ENCODE assay signal across 23 mouse cellular contexts in genomic region chr14:99499502-99500266, GRCm38 (mm10).
A peak's percentile ranks its signal among the peaks of the same experiment; 100 is the strongest.
DNase-seq lines count a peak whose midpoint lies in the region; ATAC-seq and TF ChIP-seq lines count a peak whose summit lies in the region.
"Had no signal": no experiment of that assay in that cellular context is flagged by ENCODE, and none has a peak within 500 bp of the region (broad histone marks: within the 10 kb centered on the region; RNA-seq: fewer than 3 reads in every experiment).

No protein-coding gene starts in this region.

- peaks cover 3% of the 10 kb centered on the region for H3K4me1 ChIP-seq in embryonic fibroblast, embryonic 13.5 days (ENCODE audit: control insufficient read depth, insufficient read depth, low read length)
- H3K4me1 ChIP-seq: embryonic facial prominence, embryonic 13.5 days; hindbrain, embryonic 10.5 days; intestine, embryonic 15.5 days had no signal

- peak overlapping the region; percentile 76 for H3K27ac ChIP-seq in embryonic fibroblast, embryonic 13.5 days (ENCODE audit: insufficient read depth, low read length)
- H3K27ac ChIP-seq: embryonic facial prominence, embryonic 13.5 days; forebrain, embryonic 10.5 days; heart, adult 2 months; heart, embryonic 15.5 days; hindbrain, embryonic 10.5 days; hindbrain, embryonic 14.5 days; intestine, embryonic 15.5 days had no signal

- TF ChIP-seq POLR2A in embryonic fibroblast, embryonic 13.5 days (IDR thresholded peaks at IDR 0.05; ENCODE audit: low read depth, low read length): no peak

- no peak for TF ChIP-seq CTCF in embryonic fibroblast, embryonic 13.5 days (IDR thresholded peaks at IDR 0.05; ENCODE audit: borderline replicate concordance, insufficient read depth, low read length)

- H3K4me3 ChIP-seq in embryonic fibroblast, embryonic 13.5 days (ENCODE audit: insufficient read depth, low read length): no peak overlapping the region
- H3K4me3 ChIP-seq: embryonic facial prominence, embryonic 13.5 days; erythroblast, embryonic 14.5 days; forebrain, embryonic 10.5 days; heart, adult 2 months; heart, embryonic 15.5 days; hindbrain, embryonic 10.5 days; intestine, embryonic 15.5 days had no signal

- DNase-seq in frontal cortex, postnatal 10 days (ENCODE audit: low spot score in 2 of 2): no peak
- peak; percentile 39 for DNase-seq in 3T3-L1 (ENCODE audit: low read depth, low spot score)
- DNase-seq in Muller cell, postnatal 12 days (ENCODE audit: inconsistent ontology term): peak; percentile 85
- DNase-seq in adrenal gland, adult 8-10 months: no peak
- no peak for DNase-seq in lung, postnatal 36 days
- no peak for DNase-seq in spleen, postnatal 14 days (ENCODE audit: low spot score in 2 of 2)
- DNase-seq: adrenal gland, adult 2 months; cerebellum, adult 11-12 months; cerebellum, adult 9-10 months; cerebellum, postnatal 25 days; gastrocnemius, postnatal 10 days; heart, adult 2 months; heart, postnatal 14 days had no signal

- 0 out of 2 replicates have a peak, but pooled peaks have one; percentile 23 for ATAC-seq in frontal cortex, adult (ENCODE audit: low TSS enrichment)
- ATAC-seq: forebrain, embryonic 14.5 days; intestine, embryonic 15.5 days had no signal

Comparison
In these comparisons a context has a peak if more than half of its experiments do, and no peak if none do; other contexts are left out.
1. DNase-seq: peak in 3T3-L1 (single experiment) and Muller cell, postnatal 12 days (single experiment); none in frontal cortex, postnatal 10 days (0 of 2), adrenal gland, adult 8-10 months (single experiment), lung, postnatal 36 days (single experiment) and spleen, postnatal 14 days (0 of 2).